Comparison of ENCODE assay signal across 19 mouse cellular contexts in genomic region chr1:86406313-86406712, GRCm38 (mm10). TPM values are rescaled to one million over a fixed set of nuclear protein-coding genes. Genes with fewer than 3 reads are reported as not detected.
DNase-seq lines count a peak whose midpoint lies in the region; ATAC-seq lines count a peak whose summit lies in the region.
"Had no signal": no experiment of that assay in that cellular context is flagged by ENCODE, and none has a peak within 500 bp of the region (broad histone marks: within the 10 kb centered on the region; RNA-seq: fewer than 3 reads in every experiment).

No protein-coding gene starts in this region.

- ATAC-seq in activated CD4-positive, CD25-positive, alpha-beta regulatory T cell, adult 4 months: peak; percentile 35
- ATAC-seq in hematopoietic stem cell, adult 5-6 weeks (replicated peaks in 1 of 2; ENCODE audit: insufficient read depth in 1 of 2, low FRiP score in 2 of 2, low TSS enrichment in 1 of 2, low read depth in 1 of 2, poor library complexity in 2 of 2, severe bottlenecking in 2 of 2): peak; percentile 34 to 44; a peak in 2 of 4 replicates

- peak; percentile 56 for DNase-seq in layer of hippocampus, adult 9-11 months
- DNase-seq in layer of hippocampus, postnatal 14 days (ENCODE audit: low spot score in 2 of 2): no peak
- DNase-seq in lung, postnatal 36 days: peak; percentile 23
- DNase-seq in left cerebral cortex, adult 11 months (ENCODE audit: low spot score): no peak
- DNase-seq in thymus, adult 18-20 months: no peak
- DNase-seq in spleen, postnatal 4 days (ENCODE audit: low spot score in 2 of 2): no peak
- DNase-seq: cerebellum, adult 9-11 months; gastrocnemius, postnatal 36 days; right cerebral cortex, postnatal 25 days had no signal

RNA-seq across cellular contexts. Expression of gene Nmur1, which starts 19.7 kb away (rescaled TPM):
- not detected for total RNA-seq in layer of hippocampus, postnatal 14 days (2021)
- 1 to 10 TPM in 1 of 2 experiments, under 1 TPM in 1; 0.38 to 3.9 TPM for polyA plus RNA-seq in activated CD4-positive, CD25-positive, alpha-beta regulatory T cell, adult 4 months (2017; shearing (Covaris generic))
- total RNA-seq in hematopoietic stem cell, adult 5-6 weeks (2017): not detected in 2 replicates
- total RNA-seq: gastrocnemius, postnatal 36 days; left cerebral cortex, adult 2 months had no signal
- polyA plus RNA-seq: embryonic facial prominence, embryonic 11.5 days; heart, embryonic 14.5 days; hindbrain, embryonic 14.5 days; kidney, postnatal 0 days; limb, embryonic 12.5 days; midbrain, embryonic 12.5 days; stomach, embryonic 15.5 days had no signal

RNA-seq across cellular contexts. Expression of gene Tex44, which starts 19.8 kb away (rescaled TPM):
- not detected for total RNA-seq in layer of hippocampus, postnatal 14 days (2021)
- polyA plus RNA-seq in activated CD4-positive, CD25-positive, alpha-beta regulatory T cell, adult 4 months (2017; shearing (Covaris generic)): not detected
- total RNA-seq in hematopoietic stem cell, adult 5-6 weeks (2017): not detected in 2 replicates
- total RNA-seq: gastrocnemius, postnatal 36 days; left cerebral cortex, adult 2 months had no signal
- polyA plus RNA-seq: embryonic facial prominence, embryonic 11.5 days; heart, embryonic 14.5 days; hindbrain, embryonic 14.5 days; kidney, postnatal 0 days; limb, embryonic 12.5 days; midbrain, embryonic 12.5 days; stomach, embryonic 15.5 days had no signal

RNA-seq across cellular contexts. Expression of gene Ncl, which starts 47.1 kb away (rescaled TPM):
- total RNA-seq in layer of hippocampus, postnatal 14 days (2021): 100 to 1,000 TPM; 156 to 157 TPM
- polyA plus RNA-seq in activated CD4-positive, CD25-positive, alpha-beta regulatory T cell, adult 4 months (2017; shearing (Covaris generic)): 100 to 1,000 TPM; 383 to 392 TPM
- total RNA-seq in hematopoietic stem cell, adult 5-6 weeks (2017): 725 and 1,004 TPM in 2 replicates

Comparison
In these comparisons a context has a peak if more than half of its experiments do, and no peak if none do; other contexts are left out.
1. DNase-seq: peak in layer of hippocampus, adult 9-11 months (single experiment) and lung, postnatal 36 days (single experiment); none in layer of hippocampus, postnatal 14 days (0 of 2), left cerebral cortex, adult 11 months (single experiment), thymus, adult 18-20 months (0 of 2) and spleen, postnatal 4 days (0 of 2).